Mouse (Mus musculus) CD4-positive, CD25-positive, alpha-beta regulatory T cell, adult 4 months (primary cell): Measurements from ENCODE around the gene Rimbp3. TPM values are rescaled to one million over a fixed set of nuclear protein-coding genes. Genes with fewer than 3 reads are reported as not detected.
"Not testable (repeated sequence)": the region's sequence is repeated elsewhere in the genome, so short reads cannot be mapped to it uniquely, and the experiment has no call there.

ENCODE experiments used
- ATAC-seq: one replicate; pipeline ENCODE4 v1.8.0; 2017
- polyA plus RNA-seq, 2 experiments: library from polyadenylated mRNA; unstranded; fragments of 100-300 nt; shearing (Covaris generic); gene quantifications; one replicate each; pipeline ENCODE4 v1.2.1; 2017

The Rimbp3 gene
- polyA plus RNA-seq = not detected

DNA sequence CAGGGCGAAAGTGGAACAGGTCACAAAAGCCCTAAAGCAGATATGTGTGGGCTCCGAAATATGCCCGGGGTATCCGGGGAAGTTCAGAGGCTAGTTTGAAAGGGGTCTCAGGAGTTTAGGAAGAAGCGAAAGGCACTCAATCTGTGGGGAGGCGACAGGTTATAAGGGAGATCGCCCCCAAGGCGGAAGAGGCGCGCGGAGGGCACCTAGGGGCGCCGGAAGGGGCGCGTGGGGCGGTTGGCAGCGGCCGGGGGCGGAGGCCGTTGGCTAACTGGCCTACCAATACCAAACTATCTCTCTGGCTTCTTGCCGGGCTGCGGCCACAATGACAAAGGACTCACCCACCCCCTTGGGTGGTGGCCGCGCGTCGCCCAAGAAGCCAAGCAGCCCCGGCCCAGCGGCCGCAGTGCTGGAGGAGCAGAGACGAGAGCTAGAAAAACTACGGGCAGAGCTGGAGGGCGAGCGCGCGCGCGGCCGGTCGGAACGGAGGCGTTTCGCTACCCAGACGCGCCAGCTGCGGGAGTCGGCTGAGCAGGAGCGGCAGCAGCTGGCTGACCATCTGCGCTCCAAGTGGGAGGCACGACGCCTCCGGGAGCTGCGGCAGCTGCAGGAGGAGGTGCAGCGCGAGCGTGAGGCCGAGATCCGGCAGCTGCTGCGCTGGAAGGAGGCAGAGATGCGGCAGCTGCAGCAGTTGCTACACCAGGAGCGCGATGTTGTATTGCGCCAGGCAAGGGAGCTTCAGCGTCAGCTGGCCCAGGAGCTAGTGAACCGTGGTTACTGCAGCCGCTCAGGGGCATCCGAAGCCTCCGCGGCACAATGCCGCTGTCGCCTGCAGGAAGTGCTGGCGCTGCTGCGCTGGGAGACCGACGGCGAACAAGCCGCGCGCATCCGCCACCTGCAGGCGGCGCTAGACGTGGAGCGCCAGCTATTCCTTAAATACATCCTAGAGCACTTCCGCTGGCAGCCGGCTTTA is at the start of gene Rimbp3:
Gene Rimbp3, plus strand, starts transcription at position 215 of the 973 bp plus-strand sequence.
- peak; percentile 77 for ATAC-seq

DNA sequence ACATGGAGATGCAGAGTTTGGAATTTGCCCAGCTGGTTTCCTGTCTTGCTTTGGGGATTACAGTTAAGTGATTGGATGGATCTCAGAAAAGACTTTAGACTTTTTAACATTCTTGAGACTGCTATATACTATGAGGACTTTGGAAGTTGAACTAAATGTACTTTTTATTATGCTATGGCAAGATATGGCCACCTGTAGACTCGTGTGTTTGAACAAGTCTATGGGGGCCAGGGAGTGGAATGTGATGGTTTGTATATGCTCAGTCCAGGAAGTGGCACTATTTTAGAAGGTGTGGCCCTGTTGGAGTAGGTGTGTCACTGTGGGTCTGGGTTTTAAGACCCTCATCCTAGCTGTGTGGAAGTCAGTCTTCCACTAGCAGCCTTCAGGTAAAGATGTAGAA is 42.9 kb upstream of the Rimbp3 start:
- not testable (repeated sequence) for ATAC-seq

DNA sequence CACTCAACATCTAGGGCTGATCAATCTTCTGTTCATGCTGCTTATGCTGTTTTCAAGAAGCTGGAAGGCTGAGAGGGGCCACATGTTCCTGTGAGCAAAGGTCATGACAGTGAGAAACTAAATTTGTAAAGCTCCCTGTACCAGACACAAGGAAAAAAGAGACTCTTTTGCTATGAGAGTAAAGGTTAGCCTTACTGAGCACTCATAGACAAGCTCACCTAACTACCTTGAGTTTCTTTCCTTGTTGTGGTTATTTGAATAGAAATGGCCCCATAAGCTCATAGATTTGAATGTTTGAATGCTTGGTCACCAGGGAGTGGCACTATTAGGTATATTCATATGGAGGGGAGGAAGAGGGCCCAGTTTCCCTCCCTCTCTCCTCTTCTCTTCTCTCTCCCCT is 41.2 kb upstream of the Rimbp3 start:
- ATAC-seq = no peak

DNA sequence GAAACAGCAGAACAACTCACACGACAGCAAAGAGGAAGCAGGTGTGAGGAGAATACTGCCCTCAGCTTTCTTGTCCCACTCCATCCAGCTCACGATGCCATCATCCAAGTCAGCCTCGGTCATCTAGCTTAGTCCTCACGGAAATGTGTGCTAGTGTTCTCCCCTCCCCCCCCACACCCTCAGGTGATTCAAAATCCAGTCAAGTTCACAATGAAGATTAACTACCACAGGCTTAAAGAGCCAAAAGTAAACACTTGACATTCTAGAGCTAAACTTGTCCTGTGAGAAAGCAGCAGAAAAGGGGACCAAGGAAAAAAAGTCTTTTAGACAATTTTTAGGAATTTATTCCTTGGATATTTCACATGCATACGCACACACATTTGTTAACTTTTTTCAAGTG is 40.4 kb upstream of the Rimbp3 start:
- ATAC-seq = no peak

DNA sequence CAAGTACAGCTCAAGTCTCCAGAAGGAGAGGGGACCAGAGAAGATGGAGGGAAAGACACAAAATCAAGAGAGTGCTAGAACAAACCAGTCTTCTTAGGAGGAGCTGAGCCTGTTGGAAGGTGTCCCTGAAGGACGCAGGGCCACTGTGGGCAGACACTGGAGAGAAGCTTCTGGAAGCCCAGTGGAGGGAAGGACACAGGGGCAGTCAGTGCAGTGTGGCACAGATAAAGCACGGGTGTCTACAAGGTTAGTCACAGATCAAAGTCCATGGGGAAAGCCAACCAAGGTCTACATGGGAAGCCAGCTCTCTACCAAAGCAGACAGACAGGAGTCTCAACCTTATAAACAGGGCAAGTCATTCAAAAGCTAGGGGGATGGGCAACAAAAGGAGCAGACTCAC is 32.6 kb upstream of the Rimbp3 start:
- no peak for ATAC-seq

DNA sequence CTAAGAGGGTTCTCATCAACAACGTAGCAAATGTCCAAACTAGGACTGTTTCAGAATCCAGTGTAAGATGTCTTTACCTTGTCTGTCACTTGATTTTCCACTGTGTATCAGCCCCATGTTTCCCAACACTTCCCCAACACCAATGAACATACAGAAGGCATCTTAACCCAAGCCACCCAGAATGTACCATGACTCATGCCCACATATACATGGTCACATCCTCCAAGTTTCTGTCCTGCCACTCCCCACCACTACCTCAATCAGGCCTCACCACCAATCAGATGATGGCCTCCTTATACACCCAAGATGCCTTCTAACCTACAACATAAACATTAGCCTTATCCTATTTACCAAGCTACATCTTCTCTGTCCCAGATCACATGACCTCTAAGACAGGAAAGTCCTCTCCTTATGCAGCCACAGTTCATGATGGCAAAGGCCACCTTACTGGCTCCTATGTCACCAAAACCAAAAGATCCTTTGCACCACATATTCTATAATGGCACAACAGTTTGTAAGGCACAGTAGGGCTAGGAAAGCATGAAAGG is 30.7 kb upstream of the Rimbp3 start:
- ATAC-seq = no peak

DNA sequence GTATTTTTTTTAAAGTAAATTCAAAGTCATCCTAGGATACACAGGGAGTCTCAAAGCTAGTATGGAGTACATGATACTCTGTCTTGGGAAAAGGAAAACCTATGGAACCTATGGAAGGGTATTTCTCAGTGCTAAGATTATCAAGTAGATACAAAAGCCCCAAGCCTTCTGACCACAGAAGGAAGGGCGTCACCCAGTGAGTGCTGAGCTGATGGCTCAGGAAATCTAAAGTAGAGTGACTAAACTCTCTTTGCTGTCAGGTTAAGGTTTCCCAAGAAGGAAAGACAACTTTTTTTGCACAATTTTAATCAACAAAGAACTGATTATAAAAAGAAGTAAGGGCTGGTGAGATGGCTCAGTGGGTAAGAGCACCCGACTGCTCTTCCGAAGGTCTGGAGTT is 28.7 kb upstream of the Rimbp3 start:
- ATAC-seq = peak; percentile 51

DNA sequence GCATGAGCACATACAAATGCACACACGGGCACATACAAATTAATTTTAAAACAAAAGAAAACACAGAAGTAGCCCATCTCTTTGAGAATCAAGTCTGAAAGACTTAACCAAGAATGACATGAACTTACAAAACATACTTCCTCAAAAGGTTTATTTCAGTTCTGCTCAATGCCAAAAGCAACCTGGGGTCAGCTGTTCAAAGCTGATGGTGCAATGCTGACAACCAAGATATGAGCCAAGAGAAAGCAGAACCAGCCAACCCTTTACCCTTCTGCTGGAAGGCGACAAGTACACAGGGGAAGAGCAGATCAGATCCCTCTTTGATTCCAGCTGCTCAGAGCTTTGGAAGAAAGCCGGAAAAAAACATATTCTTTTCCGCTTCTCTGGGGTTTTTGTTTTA is 27.0 kb upstream of the Rimbp3 start:
- ATAC-seq = no peak

DNA sequence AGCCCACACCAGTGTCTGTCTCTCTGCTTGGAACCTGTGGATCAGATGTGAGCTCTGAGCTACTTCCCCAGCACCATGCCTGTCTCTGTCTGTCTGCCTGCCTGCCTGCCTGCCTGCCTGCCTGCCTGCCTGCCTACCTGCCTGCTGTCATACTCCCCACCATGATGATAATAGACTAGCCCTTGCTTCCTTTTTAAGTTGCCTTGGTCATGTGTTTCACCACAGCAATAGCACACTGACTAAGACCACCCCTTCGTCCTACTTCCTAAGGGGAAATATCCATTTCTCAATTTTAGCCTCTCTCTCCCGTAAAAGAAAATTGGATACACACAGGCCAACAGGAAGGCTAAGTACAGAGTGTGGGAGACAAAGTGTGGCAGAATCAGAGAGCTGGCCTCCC is 26.3 kb upstream of the Rimbp3 start:
- ATAC-seq = no peak

DNA sequence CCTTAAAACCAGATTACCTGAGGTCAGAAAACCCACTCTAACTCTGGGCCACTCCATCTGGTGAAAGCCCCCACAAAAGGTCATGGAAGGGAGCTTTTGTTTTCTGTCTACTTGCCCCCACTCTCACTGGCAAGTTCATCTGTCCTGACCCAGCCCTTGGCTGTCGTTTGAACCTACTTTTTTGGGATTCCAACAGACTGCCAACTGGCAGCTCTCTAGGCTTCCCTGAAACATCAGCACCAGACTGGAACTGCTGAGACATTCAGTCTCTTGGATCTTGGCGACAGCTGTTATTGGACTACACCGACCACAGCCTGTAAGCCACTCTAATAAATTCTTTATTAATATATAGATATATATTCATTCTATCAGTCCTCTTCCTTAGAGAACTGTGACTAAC is 25.4 kb upstream of the Rimbp3 start:
- ATAC-seq = no peak

DNA sequence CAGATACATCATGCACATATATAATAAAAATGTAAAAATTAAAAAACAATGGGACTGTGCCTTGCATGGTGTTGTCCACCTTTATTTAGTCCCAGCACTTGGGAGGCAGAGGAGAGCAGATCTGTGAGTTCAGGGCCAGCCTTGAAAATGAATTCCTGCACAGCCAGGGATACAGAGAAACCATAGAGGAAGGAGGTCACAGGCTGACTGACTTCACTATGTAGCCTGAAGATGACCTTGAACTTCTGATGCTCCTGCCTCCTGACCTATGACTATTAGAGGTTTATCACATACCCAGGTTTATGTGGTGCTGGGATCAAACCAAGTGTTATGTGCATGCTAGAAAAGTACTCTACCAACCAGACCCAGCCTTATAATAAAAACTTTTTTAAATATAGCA is 22.9 kb upstream of the Rimbp3 start:
- ATAC-seq = no peak

DNA sequence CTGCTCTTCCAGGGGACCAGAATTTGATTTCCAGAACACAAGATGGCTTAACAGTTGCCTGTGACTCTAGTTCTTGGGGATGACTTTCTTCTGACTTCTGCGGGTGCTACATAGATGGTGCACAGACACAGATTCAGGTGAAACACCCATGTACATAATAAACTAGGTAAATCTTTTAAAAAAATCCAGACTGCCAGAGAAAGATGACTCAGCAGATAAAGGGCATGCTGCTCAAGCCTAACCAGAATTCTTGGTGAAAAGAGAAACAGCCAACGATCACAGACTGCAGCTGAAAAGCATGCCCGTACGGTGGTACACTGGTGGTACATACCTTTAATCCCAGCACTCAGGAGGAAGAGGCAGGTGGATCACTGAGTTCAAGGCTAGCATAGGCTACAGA is 14.6 kb upstream of the Rimbp3 start:
- no peak for ATAC-seq

DNA sequence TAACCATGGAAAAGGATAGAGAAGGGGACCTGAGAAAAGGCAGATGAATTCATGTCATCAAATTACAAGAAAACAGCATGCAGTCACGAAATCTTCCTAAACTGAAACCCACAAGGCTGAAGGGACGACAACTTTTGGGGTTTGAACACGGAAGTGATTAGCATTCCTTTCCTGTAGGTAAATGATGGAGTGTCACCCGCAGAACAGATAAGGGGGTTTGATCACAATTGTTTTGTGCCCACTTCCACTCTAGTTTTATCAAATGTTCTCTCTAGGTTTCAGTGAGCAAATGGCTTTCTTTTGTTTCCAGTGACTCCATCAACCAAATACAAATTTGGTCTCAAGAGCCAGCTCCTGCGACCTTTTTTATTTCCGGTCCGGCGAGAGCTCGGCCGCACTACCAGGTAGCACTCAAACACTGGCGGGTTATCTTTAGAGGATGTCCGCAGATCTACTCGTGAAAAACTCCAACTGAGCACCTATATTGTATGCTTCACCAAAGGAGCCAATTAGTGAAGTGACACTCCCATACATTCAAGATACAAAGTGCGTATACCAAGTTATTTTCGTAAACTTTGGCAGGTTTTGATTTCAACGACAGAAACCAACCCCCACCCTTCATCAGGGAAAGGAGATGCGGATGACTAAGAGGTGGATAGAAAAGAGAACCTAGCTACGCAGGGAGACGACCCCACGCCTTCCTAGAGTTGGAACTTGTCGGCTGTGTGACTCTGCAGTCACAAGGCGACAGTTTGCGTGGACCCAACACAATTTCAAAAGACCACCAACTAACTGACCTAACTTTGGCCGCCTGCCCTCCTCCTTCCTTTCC is 8.1 kb upstream of the Rimbp3 start:
- peak; percentile 53 for ATAC-seq

DNA sequence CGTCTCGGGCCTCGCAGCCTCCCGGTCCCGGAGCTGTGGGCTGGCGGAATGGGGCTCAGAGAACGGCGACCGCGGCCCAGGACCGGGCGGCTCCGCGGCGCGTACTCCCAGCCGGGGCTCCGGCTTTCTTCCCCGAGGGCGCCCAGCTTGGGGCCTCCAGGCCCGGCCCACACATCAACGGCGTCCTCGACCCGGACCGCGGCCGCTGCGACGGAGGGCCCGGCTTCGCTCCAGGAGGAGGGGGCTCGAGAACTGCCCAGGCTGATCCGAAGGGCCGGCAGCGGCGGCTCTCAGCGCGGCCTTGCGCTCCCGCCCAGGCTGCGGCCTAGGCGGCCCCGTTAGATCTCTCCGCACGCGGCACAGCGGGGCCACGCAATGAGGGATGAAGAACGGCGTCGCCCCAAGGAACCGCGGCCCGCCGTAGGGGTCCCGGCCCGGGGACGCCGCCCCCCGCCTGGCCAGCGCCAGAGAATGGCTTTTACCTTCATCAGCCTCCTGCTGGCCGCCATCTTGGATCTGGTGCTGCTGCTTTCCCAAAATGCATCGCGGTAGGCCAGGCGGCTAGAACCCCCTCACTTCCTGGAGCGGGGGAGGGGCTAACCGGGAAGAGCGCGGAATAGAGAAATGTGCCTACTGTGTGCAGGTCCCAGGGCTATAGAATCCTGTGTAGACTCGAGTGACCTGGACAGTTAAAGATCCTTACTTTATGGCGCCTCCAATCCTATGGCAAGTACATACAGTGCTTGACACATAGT is 7.3 kb upstream of the Rimbp3 start:
- peak; percentile 78 for ATAC-seq

DNA sequence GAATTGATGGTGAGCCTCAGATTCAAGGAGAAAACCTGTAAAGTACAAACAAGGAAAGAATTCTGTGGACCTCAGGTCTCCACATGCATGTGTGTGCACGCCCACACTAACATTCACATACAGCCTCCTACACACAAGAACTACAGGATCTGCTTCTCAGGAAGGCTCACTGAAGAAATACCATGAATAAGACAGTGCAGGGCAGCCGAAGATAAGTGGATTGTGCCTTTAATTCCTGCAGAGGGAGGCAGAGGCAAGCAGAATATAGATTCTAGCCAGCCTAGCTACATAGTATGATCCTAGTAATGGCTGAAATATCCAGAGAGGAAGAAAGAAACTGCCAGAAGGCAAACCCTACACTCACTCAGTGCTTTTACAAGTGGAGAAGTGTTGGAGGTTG is 6.4 kb upstream of the Rimbp3 start:
- no peak for ATAC-seq

DNA sequence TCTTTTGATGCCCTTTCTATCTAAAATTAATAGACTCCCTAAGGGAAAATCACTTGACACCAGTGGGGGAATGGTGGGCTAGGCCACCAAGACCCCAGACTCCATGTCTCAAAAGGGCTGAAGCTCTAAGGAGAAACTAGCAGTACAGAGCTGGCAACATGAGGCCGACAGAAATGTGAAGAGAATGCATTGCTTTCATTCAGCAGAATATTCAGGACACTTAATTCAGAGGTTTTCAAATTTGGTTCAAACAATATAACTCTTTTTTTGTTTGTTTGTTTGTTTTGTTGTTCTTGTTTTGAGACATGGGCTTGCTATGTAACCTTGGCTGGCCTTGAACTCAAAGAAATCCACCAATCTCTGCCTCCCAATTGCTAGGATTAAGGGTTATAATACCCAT is 5.9 kb upstream of the Rimbp3 start, which contains the start of gene Ube2l3:
Gene Ube2l3, minus strand, starts transcription at position 101 of the 400 bp plus-strand sequence.
- ATAC-seq = no peak

DNA sequence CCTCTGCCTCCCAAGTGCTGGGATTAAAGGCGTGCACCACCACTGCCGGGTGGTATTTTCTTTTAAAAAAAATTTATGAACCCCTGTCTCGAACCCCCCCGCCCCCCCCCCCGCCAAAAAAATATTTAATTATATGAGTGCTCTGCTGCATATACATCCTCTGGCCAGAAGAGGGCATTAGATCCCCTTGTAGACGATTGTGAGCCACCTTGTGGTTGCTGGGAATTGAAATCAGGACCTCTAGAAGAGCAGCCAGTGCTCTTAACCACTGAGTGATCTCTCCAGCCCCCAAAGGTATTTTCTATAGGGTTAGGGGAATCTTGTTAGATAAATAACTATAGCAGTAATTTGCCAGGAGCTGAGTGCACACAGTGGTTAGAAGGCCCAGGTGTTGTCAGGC is 3.4 kb upstream of the Rimbp3 start:
- peak; percentile 27 for ATAC-seq

DNA sequence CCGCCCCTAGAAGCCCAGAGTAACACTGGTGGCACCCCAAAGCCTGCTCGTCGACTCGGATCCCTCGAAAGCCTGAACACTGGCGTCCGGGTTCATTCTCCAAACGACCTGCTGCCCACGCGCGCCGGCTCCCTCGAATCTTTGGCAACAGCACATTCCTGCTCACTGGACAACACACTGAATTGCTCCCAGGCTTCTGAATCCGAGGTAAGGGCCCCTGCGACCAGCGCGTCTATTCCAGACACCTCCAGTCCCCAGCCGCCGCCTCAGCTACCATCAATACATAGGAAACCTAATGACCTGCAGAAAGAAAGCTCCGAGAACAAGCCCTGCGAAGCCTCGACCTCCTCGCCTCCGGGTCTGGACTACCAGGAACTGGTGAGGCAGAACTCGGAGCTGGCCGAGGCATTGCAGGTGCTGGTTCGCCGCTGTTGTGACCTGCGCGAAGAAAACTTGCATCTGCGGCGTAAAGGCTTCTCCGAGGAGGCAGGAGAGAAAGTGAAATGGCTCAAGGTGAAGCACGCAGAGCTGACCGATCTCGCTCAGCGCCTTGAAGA is 1.1 kb downstream of the Rimbp3 start:
- ATAC-seq = no peak

DNA sequence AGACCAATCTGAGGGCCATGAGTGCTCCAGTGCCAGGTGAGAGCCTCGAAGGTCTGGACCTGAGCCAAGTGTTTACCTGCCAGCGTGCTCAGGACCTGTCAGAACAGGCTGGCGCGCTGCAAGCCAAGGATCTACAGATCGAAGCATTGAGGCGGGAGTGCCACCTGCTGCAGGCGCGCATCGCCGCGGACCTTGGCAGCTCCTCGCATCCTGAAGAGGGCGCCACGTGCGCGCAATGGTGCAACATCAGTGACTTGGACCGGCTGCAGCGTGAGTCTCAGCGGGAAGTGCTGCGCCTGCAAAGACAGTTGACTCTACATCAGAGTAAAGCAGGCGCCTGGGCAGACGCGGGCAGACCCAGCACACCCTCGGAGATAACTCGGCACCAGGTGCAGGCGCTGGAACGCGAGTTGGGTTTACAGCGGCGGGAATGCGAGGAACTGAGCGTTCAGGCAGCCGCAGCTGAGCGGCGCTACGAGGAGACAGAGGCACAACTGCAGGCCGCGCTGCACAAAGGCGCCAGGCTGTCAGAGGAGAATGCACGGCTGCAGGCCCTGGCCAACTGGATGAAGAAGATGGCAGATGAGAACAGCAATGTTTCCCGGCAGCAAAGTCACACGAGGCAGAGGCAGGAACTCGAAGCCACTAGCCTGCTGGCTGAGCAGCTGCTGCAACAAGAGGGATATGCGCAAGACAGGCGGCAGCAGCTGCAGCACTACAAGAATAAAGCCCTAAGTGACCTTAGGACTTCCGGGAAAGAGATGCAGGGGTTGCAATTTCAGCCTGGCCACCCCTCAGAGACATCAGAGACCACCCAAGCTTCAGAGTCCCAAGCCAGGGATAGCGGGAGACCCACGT is 1.8 kb downstream of the Rimbp3 start:
- peak; percentile 77 for ATAC-seq

DNA sequence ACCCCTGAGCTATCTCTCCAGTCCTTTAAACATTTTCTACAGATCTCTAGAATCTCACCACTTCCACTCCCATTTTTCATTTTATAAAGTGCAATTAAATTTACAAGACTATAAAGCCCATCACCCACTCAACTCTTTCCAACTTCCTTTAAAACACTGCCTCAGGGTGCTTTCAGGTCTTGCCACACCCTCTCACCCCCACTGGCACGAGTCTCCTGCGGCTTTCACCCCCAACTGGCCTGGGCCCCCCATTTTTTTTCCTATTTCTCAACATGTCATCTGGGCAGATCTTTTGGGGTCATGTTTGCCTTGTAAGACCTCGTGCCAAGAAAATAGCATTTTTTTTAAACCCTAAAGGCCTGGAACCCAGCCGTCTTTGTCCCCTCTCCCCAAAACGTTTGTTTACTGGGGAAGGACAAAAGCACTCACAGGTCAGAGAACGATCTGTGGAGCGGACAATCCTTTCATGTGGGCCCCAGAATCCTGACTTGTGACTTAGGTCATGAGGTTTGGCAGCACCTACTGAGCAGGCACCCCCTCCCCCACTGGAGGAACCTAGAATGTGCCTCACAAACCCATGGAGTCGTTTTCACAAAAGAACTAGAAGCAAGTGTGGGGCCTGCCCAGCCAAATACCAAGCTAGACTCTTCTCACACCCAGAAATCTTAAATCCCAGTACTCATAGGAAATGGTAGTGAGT is 8.7 kb downstream of the Rimbp3 start:
- no peak for ATAC-seq
